Mouse (Mus musculus) midbrain, embryonic 16.5 days (tissue): ENCODE data around the gene Trim56. TPM values are rescaled to one million over a fixed set of nuclear protein-coding genes. Genes with fewer than 3 reads are reported as not detected.

Experiments used
- ATAC-seq: fragments of 200-750 bp; cut with Nextera tagmentation; 2 replicates; pipeline ENCODE4 v1.8.0; 2017; ENCODE audit warnings: moderate TSS enrichment
- H3K27ac ChIP-seq: fragments of 300-500 bp; sonication (generic); 2 replicates; pipeline ENCODE4 v1.5.1; 2014; ENCODE audit warnings: mild to moderate bottlenecking, low read length, mixed read lengths
- H3K27me3 ChIP-seq: fragments of 300-500 bp; sonication (generic); 2 replicates; pipeline ENCODE4 v1.6.1; 2014; ENCODE audit warnings: low read depth, low read length, mixed read lengths; ENCODE audit not compliant: control insufficient read depth, insufficient read depth
- H3K36me3 ChIP-seq: fragments of 300-500 bp; sonication (generic); 2 replicates; pipeline ENCODE4 v1.6.1; 2014; ENCODE audit warnings: mild to moderate bottlenecking, low read length, moderate library complexity, mixed read lengths; ENCODE audit not compliant: control insufficient read depth, insufficient read depth
- H3K4me1 ChIP-seq: fragments of 300-500 bp; sonication (generic); 2 replicates; pipeline ENCODE4 v1.6.1; 2014; ENCODE audit warnings: mild to moderate bottlenecking, low read length, mixed read lengths; ENCODE audit not compliant: control insufficient read depth, insufficient read depth
- H3K4me2 ChIP-seq: fragments of 300-500 bp; sonication (generic); 2 replicates; pipeline ENCODE4 v1.6.1; 2014; ENCODE audit warnings: mild to moderate bottlenecking, low read length, mixed read lengths
- H3K4me3 ChIP-seq: fragments of 300-500 bp; sonication (generic); 2 replicates; pipeline ENCODE4 v1.5.1; 2014; ENCODE audit warnings: low read depth, mild to moderate bottlenecking, low read length, moderate library complexity, mixed read lengths
- H3K9ac ChIP-seq: fragments of 300-500 bp; sonication (generic); 2 replicates; pipeline ENCODE4 v1.6.1; 2014; ENCODE audit warnings: low read depth, low read length, mixed read lengths
- H3K9me3 ChIP-seq: fragments of 300-500 bp; sonication (generic); replicated peaks from 2 replicates; pipeline ENCODE4 v1.6.1; 2014; ENCODE audit warnings: mild to moderate bottlenecking, low read length, mixed read lengths; ENCODE audit not compliant: control insufficient read depth, poor library complexity, severe bottlenecking
- WGBS: fragments of 180-500 bp; shearing (Covaris S2); extraction: QIAGEN DNeasy Blood & Tissue Kit; methylation state at CpG from one replicate; pipeline ENCODE4 v1.1.7; 2014; 5-methylcytosine and 5-hydroxymethylcytosine counted together
- polyA plus RNA-seq: library from polyadenylated mRNA; unstranded; fragments of >200 nt; fragmentation: Nextera tagmentation; extraction: Ambion mirVana; gene quantifications from 2 replicates; pipeline ENCODE4 v1.2.1, GENCODE M21; 2015

The Trim56 gene
- polyA plus RNA-seq, 1 experiment from 2014 or later, result 1.8 TPM

- Histone ChIP-seq H3K9me3 (no peaks in the 10 kb centered on the region), H3K4me1 (peaks cover 11% of the 10 kb centered on the region; the same call in 1 of the 2 replicates), H3K9ac (no peak overlapping the region), H3K4me3 (no peak overlapping the region), H3K27me3 (no peaks in the 10 kb centered on the region), H3K4me2 (no peak overlapping the region), H3K36me3 (no peaks in the 10 kb centered on the region), H3K27ac (no peak overlapping the region)
- 75% methylated on average over 6 of the region's 6 CpGs for WGBS
- ATAC-seq, result no peak
Measured at GRCm38 (mm10) chr5:137075726-137076125, 40.3 kb downstream of the Trim56 start.

DNA sequence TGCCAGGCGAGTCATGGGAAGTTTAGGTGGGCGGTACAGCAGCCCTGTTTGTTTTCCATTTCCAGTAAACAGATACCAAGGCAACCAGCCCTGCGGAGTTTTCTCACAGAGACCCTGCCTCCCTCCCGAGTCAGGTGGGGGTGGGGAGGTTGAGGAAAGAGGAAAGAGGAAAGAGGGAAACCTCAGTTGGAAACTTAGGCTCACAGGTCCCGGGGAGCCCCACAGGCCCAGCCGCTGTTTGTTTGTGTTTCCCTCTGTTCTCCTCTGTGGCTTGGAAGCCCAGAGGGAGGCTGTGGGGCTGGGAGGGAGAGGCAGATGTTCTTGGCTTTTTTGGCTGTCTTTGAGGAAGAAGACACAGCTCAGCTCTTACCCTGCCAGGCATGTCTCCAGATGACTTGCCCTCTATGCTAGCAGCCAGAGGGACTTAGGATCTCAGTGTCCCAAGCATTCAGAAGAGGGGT is 41.8 kb downstream of the Trim56 start:
- H3K4me1 ChIP-seq, result peaks cover 11% of the 10 kb centered on the region; the same call in 1 of the 2 replicates
- ATAC-seq, result no peak
- H3K9ac ChIP-seq, result no peak overlapping the region
- no peak overlapping the region for H3K4me3 ChIP-seq
- no peaks in the 10 kb centered on the region for H3K9me3 ChIP-seq
- H3K36me3 ChIP-seq, result no peaks in the 10 kb centered on the region
- H3K4me2 ChIP-seq, result no peak overlapping the region
- H3K27ac ChIP-seq, result no peak overlapping the region
- 29% methylated on average over 6 of the region's 6 CpGs for WGBS
- no peaks in the 10 kb centered on the region for H3K27me3 ChIP-seq

DNA sequence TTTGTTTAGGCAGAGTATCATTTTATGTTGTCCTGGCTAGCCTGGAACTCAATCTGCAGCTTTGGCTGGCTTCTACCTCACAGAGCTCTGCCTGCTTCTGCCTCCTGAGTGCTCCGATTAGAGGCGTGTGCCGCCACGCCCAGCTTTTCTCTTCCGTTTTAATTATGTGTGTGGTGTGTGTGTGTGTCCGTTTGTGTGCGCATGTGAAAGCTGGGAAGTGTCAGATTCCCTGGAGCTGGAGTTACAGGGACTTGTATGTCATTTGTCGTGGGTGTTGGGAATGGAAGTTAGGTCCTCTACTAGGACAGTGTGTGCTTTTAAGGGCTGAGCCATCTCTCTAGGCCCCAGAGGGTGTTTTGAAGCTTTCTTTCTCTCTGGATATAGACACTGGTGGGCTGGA is 42.9 kb downstream of the Trim56 start:
- Histone ChIP-seq H3K9me3 (no peaks in the 10 kb centered on the region), H3K4me2 (no peak overlapping the region), H3K27me3 (no peaks in the 10 kb centered on the region), H3K9ac (no peak overlapping the region), H3K27ac (no peak overlapping the region), H3K4me1 (peaks cover 11% of the 10 kb centered on the region; the same call in 1 of the 2 replicates), H3K4me3 (no peak overlapping the region), H3K36me3 (no peaks in the 10 kb centered on the region)
- ATAC-seq, result no peak
- 94% methylated on average over 8 of the region's 8 CpGs for WGBS

DNA sequence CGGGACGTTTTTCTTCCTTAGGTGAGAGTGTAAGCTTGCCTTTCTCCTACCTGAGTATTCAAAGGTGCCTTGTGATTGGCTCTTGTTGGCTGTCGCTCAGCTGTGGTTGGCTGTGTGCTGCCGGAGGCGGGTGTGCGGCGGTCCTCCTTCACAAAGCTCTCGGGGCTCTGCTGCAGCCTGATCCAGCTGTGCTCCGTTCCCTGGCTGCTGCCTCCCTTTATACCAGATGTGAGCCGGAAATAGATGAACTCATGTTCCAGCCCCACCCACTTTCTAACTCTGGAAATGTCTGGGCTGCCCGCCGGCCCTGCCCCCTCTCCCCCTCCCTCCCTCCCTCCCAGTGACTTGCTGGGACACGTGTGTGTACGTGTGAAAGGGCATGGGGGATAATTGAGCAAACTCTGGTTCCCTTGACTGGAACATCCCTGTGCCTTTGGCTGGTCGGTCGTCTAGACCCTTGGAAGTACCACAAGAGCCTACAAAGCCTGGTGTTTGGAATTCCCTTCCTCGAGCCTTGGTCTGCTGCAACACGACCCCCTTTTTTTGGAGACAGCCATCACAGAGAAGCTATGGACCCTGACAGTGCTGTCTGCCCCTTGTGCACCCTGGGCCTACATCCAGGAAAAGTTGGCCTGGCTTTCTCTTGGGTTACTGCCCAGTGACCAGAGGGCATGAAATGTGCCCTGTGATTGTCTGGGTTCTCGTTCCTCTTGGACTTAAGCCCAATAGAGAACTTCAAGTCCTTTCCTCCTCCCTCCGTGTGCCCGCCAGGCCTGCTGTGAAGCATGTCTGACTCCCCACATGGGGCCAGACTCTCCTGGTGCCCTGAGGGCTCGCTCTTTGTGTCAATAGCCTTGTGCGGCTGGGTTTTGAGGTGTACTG is 43.7 kb downstream of the Trim56 start, which contains the start of gene Serpine1:
Gene Serpine1, minus strand, starts transcription at position 190 of the 882 bp plus-strand sequence.
- WGBS, result 16% methylated on average over 23 of the region's 23 CpGs
- no peaks in the 10 kb centered on the region for H3K9me3 ChIP-seq
- ATAC-seq, result peak; percentile 94
- H3K27ac ChIP-seq, result peak within 1 kb of the TSS; percentile 38
- H3K9ac ChIP-seq, result peak within 1 kb of the TSS; percentile 23; the same call in 1 of the 2 replicates
- peak within 1 kb of the TSS; percentile 33 for H3K4me3 ChIP-seq
- H3K27me3 ChIP-seq, result no peaks in the 10 kb centered on the region
- H3K4me1 ChIP-seq, result peaks cover 11% of the 10 kb centered on the region; the same call in 1 of the 2 replicates
- peak within 1 kb of the TSS; percentile 59 for H3K4me2 ChIP-seq
- H3K36me3 ChIP-seq, result no peaks in the 10 kb centered on the region

GRCm38 (mm10) chr5:137070881-137071605 is 45.0 kb downstream of the Trim56 start:
- Histone ChIP-seq H3K4me1 (peaks cover 11% of the 10 kb centered on the region; the same call in 1 of the 2 replicates), H3K4me2 (no peak overlapping the region), H3K9ac (no peak overlapping the region), H3K36me3 (no peaks in the 10 kb centered on the region), H3K4me3 (no peak overlapping the region), H3K27ac (no peak overlapping the region), H3K9me3 (no peaks in the 10 kb centered on the region), H3K27me3 (no peaks in the 10 kb centered on the region)
- ATAC-seq, result no peak
- 84% methylated on average over 19 of the region's 19 CpGs for WGBS

DNA sequence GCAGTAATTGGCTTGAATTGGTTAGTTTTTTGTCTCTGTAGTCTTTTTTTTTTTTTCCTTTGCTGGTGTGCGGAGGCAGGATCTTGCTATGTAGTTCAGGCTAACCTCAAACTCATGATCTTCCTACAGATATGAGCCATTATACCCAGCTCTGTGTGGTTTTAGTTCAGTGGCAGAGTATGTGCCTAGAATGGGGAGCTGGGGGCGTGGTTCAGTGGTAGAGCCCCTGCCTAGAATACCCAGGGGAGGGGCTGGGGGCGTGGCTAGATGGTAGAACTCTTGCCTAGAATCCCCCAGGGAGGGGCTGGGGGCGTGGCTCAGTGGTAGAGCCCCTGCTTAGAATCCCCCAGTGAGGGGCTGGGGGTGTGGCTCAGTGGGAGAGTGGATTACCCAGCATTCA is 47.3 kb downstream of the Trim56 start:
- Histone ChIP-seq H3K4me1 (peaks cover 9% of the 10 kb centered on the region; the same call in 1 of the 2 replicates), H3K27me3 (no peaks in the 10 kb centered on the region), H3K36me3 (no peaks in the 10 kb centered on the region), H3K4me3 (no peak overlapping the region), H3K27ac (no peak overlapping the region), H3K4me2 (no peak overlapping the region), H3K9ac (no peak overlapping the region), H3K9me3 (no peaks in the 10 kb centered on the region)
- 71% methylated on average over 4 of the region's 4 CpGs for WGBS
- no peak for ATAC-seq

DNA sequence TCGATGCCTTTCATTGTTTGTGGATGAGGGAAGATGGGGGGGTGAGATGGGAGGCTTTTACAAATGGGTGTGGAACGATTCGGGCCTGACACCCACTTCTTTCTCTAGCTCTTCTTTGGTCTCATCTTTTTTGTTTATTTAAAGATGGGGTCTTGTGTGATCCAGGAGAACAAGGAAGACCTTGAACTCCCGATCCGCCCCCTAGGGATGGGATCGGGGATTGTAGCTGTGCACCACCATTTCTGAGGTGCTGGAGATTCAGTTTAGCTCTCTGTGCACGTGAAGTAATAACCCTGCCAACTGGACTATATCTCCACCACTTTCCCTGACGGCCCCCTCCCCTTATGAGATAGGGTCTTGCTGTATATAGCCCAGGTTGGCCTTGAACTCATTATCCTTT is 50.1 kb downstream of the Trim56 start:
- 71% methylated on average over 8 of the region's 8 CpGs for WGBS
- Histone ChIP-seq H3K4me2 (no peak overlapping the region), H3K9me3 (no peaks in the 10 kb centered on the region), H3K4me1 (no peaks in the 10 kb centered on the region), H3K27ac (no peak overlapping the region), H3K27me3 (no peaks in the 10 kb centered on the region), H3K36me3 (no peaks in the 10 kb centered on the region), H3K9ac (no peak overlapping the region), H3K4me3 (no peak overlapping the region)
- no peak for ATAC-seq

GRCm38 (mm10) chr5:137065454-137065853 is 50.6 kb downstream of the Trim56 start:
- no peak for ATAC-seq
- Histone ChIP-seq H3K4me3 (no peak overlapping the region), H3K9me3 (no peaks in the 10 kb centered on the region)

DNA sequence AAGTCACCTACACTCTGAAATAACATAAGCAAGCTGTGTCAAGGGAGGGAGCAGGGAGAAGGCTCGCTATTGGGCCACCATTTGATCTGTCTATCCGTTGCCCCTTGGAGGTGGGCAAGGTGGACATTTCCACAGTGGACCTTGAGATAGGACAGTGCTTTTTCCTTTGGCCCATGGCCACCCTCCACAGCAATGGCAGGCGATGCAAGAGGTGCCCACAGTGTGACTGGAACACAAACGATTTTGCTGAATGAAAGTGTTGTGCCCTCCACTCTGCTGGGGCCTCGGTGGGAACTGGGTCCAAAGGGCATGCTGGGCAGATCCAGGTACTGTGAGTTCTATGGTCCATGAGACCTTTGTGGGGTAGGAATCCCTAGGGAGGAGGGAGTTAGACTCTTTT is 53.4 kb downstream of the Trim56 start:
- WGBS, result 83% methylated on average over 5 of the region's 5 CpGs
- H3K9ac ChIP-seq, result no peak overlapping the region
- no peak for ATAC-seq
- H3K4me3 ChIP-seq, result no peak overlapping the region
- no peaks in the 10 kb centered on the region for H3K4me1 ChIP-seq
- no peaks in the 10 kb centered on the region for H3K36me3 ChIP-seq
- H3K4me2 ChIP-seq, result no peak overlapping the region
- no peak overlapping the region for H3K27ac ChIP-seq
- H3K9me3 ChIP-seq, result no peaks in the 10 kb centered on the region
- no peaks in the 10 kb centered on the region for H3K27me3 ChIP-seq

More at GRCm38 (mm10) chr5:137065454-137065853, 50.6 kb downstream of the Trim56 start:
- H3K36me3 ChIP-seq, result no peaks in the 10 kb centered on the region
- 55% methylated on average over 6 of the region's 6 CpGs for WGBS
- no peak overlapping the region for H3K4me2 ChIP-seq
- H3K27me3 ChIP-seq, result no peaks in the 10 kb centered on the region
- H3K9ac ChIP-seq, result no peak overlapping the region
- no peaks in the 10 kb centered on the region for H3K4me1 ChIP-seq
- H3K27ac ChIP-seq, result no peak overlapping the region
